ENCODE assay signal across 17 mouse cellular contexts in genomic region chr17:61606729-61607481, GRCm38 (mm10).
DNase-seq lines count a peak whose midpoint lies in the region; ATAC-seq and TF ChIP-seq lines count a peak whose summit lies in the region.
"Had no signal": no experiment of that assay in that cellular context is flagged by ENCODE, and none has a peak within 500 bp of the region (broad histone marks: within the 10 kb centered on the region; RNA-seq: fewer than 3 reads in every experiment).

No protein-coding gene starts in this region.

- H3K27me3 ChIP-seq in embryonic facial prominence, embryonic 14.5 days (replicated peaks; ENCODE audit: control insufficient read depth, insufficient read depth, low read length): no peaks in the 10 kb centered on the region
- no peaks in the 10 kb centered on the region for H3K27me3 ChIP-seq in embryonic facial prominence, embryonic 10.5 days (replicated peaks; ENCODE audit: low read depth, poor library complexity, severe bottlenecking)
- H3K27me3 ChIP-seq in hindbrain, postnatal 0 days (ENCODE audit: insufficient read depth, low read length): no peaks in the 10 kb centered on the region
- H3K27me3 ChIP-seq in hindbrain, embryonic 13.5 days: no peaks in the 10 kb centered on the region
- H3K27me3 ChIP-seq in midbrain, embryonic 16.5 days (ENCODE audit: control insufficient read depth, insufficient read depth, low read depth, low read length): no peaks in the 10 kb centered on the region
- H3K27me3 ChIP-seq in midbrain, embryonic 11.5 days (ENCODE audit: control insufficient read depth, insufficient read depth, low read length): no peaks in the 10 kb centered on the region
- no peaks in the 10 kb centered on the region for H3K27me3 ChIP-seq in forebrain, postnatal 0 days (ENCODE audit: insufficient read depth, low read length)
- H3K27me3 ChIP-seq: kidney, embryonic 15.5 days; megakaryocyte, embryonic 14.5 days had no signal

- no peaks in the 10 kb centered on the region for H3K4me1 ChIP-seq in embryonic facial prominence, embryonic 14.5 days (ENCODE audit: control insufficient read depth, insufficient read depth, low read length)
- H3K4me1 ChIP-seq in embryonic facial prominence, embryonic 10.5 days: no peaks in the 10 kb centered on the region
- H3K4me1 ChIP-seq in hindbrain, postnatal 0 days (ENCODE audit: insufficient read depth, low read length): no peaks in the 10 kb centered on the region
- H3K4me1 ChIP-seq in hindbrain, embryonic 13.5 days (replicated peaks): no peaks in the 10 kb centered on the region
- H3K4me1 ChIP-seq in midbrain, embryonic 16.5 days (ENCODE audit: control insufficient read depth, insufficient read depth, low read length): no peaks in the 10 kb centered on the region
- no peaks in the 10 kb centered on the region for H3K4me1 ChIP-seq in midbrain, embryonic 11.5 days (ENCODE audit: control insufficient read depth, insufficient read depth, low read length)
- no peaks in the 10 kb centered on the region for H3K4me1 ChIP-seq in forebrain, postnatal 0 days (ENCODE audit: insufficient read depth)
- H3K4me1 ChIP-seq: kidney, embryonic 15.5 days; megakaryocyte, embryonic 14.5 days had no signal

- no peak overlapping the region for H3K9ac ChIP-seq in embryonic facial prominence, embryonic 14.5 days (ENCODE audit: low read depth, low read length)
- no peak overlapping the region for H3K9ac ChIP-seq in hindbrain, postnatal 0 days (replicated peaks; ENCODE audit: low read length)
- H3K9ac ChIP-seq in hindbrain, embryonic 13.5 days: no peak overlapping the region
- H3K9ac ChIP-seq in midbrain, embryonic 16.5 days (ENCODE audit: low read depth, low read length): no peak overlapping the region
- H3K9ac ChIP-seq in midbrain, embryonic 11.5 days (ENCODE audit: low read length): no peak overlapping the region
- H3K9ac ChIP-seq in forebrain, postnatal 0 days: no peak overlapping the region
- H3K9ac ChIP-seq: kidney, embryonic 15.5 days had no signal

- no peak overlapping the region for H3K4me3 ChIP-seq in embryonic facial prominence, embryonic 14.5 days (ENCODE audit: low read depth, low read length)
- H3K4me3 ChIP-seq in embryonic facial prominence, embryonic 10.5 days: no peak overlapping the region
- peak overlapping the region; percentile 7; the same call in 1 of the 2 replicates for H3K4me3 ChIP-seq in hindbrain, postnatal 0 days (ENCODE audit: low read length)
- no peak overlapping the region for H3K4me3 ChIP-seq in hindbrain, embryonic 13.5 days
- H3K4me3 ChIP-seq in midbrain, embryonic 16.5 days (ENCODE audit: low read depth, low read length): no peak overlapping the region
- H3K4me3 ChIP-seq in midbrain, embryonic 11.5 days (ENCODE audit: low read depth, low read length): no peak overlapping the region
- no peak overlapping the region for H3K4me3 ChIP-seq in forebrain, postnatal 0 days (ENCODE audit: low read depth, low read length)
- H3K4me3 ChIP-seq: kidney, embryonic 15.5 days; left cerebral cortex, adult 2 months; megakaryocyte, embryonic 14.5 days had no signal

- no peak for ATAC-seq in embryonic facial prominence, embryonic 14.5 days (ENCODE audit: low read depth)
- peak; percentile 89 for ATAC-seq in hindbrain, postnatal 0 days
- no peak for ATAC-seq in hindbrain, embryonic 13.5 days (ENCODE audit: low FRiP score)
- ATAC-seq in midbrain, embryonic 16.5 days: 0 out of 2 replicates have a peak, but pooled peaks have one; percentile 45
- ATAC-seq in midbrain, embryonic 11.5 days (ENCODE audit: low FRiP score): no peak
- ATAC-seq in forebrain, postnatal 0 days: peak; percentile 68
- ATAC-seq: intestine, postnatal 0 days had no signal

- H3K27ac ChIP-seq in embryonic facial prominence, embryonic 14.5 days (replicated peaks; ENCODE audit: low read depth, low read length): no peak overlapping the region
- H3K27ac ChIP-seq in embryonic facial prominence, embryonic 10.5 days (replicated peaks): no peak overlapping the region
- no peak overlapping the region for H3K27ac ChIP-seq in hindbrain, postnatal 0 days
- no peak overlapping the region for H3K27ac ChIP-seq in hindbrain, embryonic 13.5 days
- no peak overlapping the region for H3K27ac ChIP-seq in midbrain, embryonic 16.5 days (ENCODE audit: low read length)
- no peak overlapping the region for H3K27ac ChIP-seq in midbrain, embryonic 11.5 days (ENCODE audit: low read depth, low read length)
- no peak overlapping the region for H3K27ac ChIP-seq in forebrain, postnatal 0 days (ENCODE audit: low read depth, low read length)
- H3K27ac ChIP-seq: kidney, embryonic 15.5 days; left cerebral cortex, adult 2 months had no signal

- no peak for TF ChIP-seq CTCF in hindbrain, postnatal 0 days (IDR thresholded peaks at IDR 0.05; ENCODE audit: low read depth)
- no peak for TF ChIP-seq CTCF in forebrain, postnatal 0 days (IDR thresholded peaks at IDR 0.05; ENCODE audit: low read depth)

- no peaks in the 10 kb centered on the region for H3K9me3 ChIP-seq in embryonic facial prominence, embryonic 14.5 days (ENCODE audit: control insufficient read depth, low read length)
- no peaks in the 10 kb centered on the region for H3K9me3 ChIP-seq in embryonic facial prominence, embryonic 10.5 days
- no peaks in the 10 kb centered on the region for H3K9me3 ChIP-seq in hindbrain, postnatal 0 days (ENCODE audit: low read length)
- no peaks in the 10 kb centered on the region for H3K9me3 ChIP-seq in hindbrain, embryonic 13.5 days
- 0 out of 2 replicates have a peak, but pooled peaks cover 3% of the 10 kb centered on the region for H3K9me3 ChIP-seq in midbrain, embryonic 16.5 days (replicated peaks; ENCODE audit: control insufficient read depth, low read length, poor library complexity, severe bottlenecking)
- no peaks in the 10 kb centered on the region for H3K9me3 ChIP-seq in midbrain, embryonic 11.5 days (ENCODE audit: control insufficient read depth, low read length)
- H3K9me3 ChIP-seq in forebrain, postnatal 0 days (ENCODE audit: low read length): no peaks in the 10 kb centered on the region
- H3K9me3 ChIP-seq: kidney, embryonic 15.5 days had no signal

- H3K4me2 ChIP-seq in embryonic facial prominence, embryonic 14.5 days (ENCODE audit: low read depth, low read length): no peak overlapping the region
- H3K4me2 ChIP-seq in hindbrain, postnatal 0 days (ENCODE audit: low read depth, low read length): peak overlapping the region; percentile 44
- H3K4me2 ChIP-seq in hindbrain, embryonic 13.5 days: no peak overlapping the region
- H3K4me2 ChIP-seq in midbrain, embryonic 16.5 days (ENCODE audit: low read length): peak overlapping the region; percentile 25; the same call in 1 of the 2 replicates
- H3K4me2 ChIP-seq in midbrain, embryonic 11.5 days: no peak overlapping the region
- H3K4me2 ChIP-seq in forebrain, postnatal 0 days (ENCODE audit: low read depth): peak overlapping the region; percentile 35
- H3K4me2 ChIP-seq: kidney, embryonic 15.5 days; liver, embryonic 11.5 days had no signal

- WGBS in embryonic facial prominence, embryonic 14.5 days: 77% methylated on average over 14 of the region's 14 CpGs
- WGBS in embryonic facial prominence, embryonic 10.5 days: 86% methylated on average over 14 of the region's 14 CpGs
- WGBS in hindbrain, postnatal 0 days: 47% methylated on average over 14 of the region's 14 CpGs
- WGBS in hindbrain, embryonic 13.5 days: 76% methylated on average over 14 of the region's 14 CpGs
- WGBS in midbrain, embryonic 16.5 days: 55% methylated on average over 14 of the region's 14 CpGs
- 82% methylated on average over 14 of the region's 14 CpGs for WGBS in midbrain, embryonic 11.5 days
- WGBS in forebrain, postnatal 0 days: 27% methylated on average over 14 of the region's 14 CpGs

- DNase-seq in embryonic facial prominence, embryonic 14.5 days (ENCODE audit: low spot score): peak; percentile 34
- DNase-seq in embryonic facial prominence, embryonic 10.5 days (ENCODE audit: low spot score): no peak
- peak; percentile 66 for DNase-seq in hindbrain, postnatal 0 days (ENCODE audit: low spot score)
- no peak for DNase-seq in midbrain, embryonic 11.5 days (ENCODE audit: low spot score, missing footprints)
- peak; percentile 43 for DNase-seq in forebrain, postnatal 0 days
- no peak for DNase-seq in adrenal gland, postnatal 10 days
- DNase-seq: cerebellum, adult 18-20 months; embryo, embryonic 11 days; lung, adult 18-20 months; right cerebral cortex, postnatal 14 days had no signal

- H3K36me3 ChIP-seq in embryonic facial prominence, embryonic 14.5 days (ENCODE audit: control insufficient read depth, insufficient read depth, low read length): no peaks in the 10 kb centered on the region
- H3K36me3 ChIP-seq in embryonic facial prominence, embryonic 10.5 days (replicated peaks): no peaks in the 10 kb centered on the region
- H3K36me3 ChIP-seq in hindbrain, postnatal 0 days (ENCODE audit: insufficient read depth, low read length): no peaks in the 10 kb centered on the region
- H3K36me3 ChIP-seq in hindbrain, embryonic 13.5 days: no peaks in the 10 kb centered on the region
- H3K36me3 ChIP-seq in midbrain, embryonic 16.5 days (ENCODE audit: control insufficient read depth, insufficient read depth, low read length): no peaks in the 10 kb centered on the region
- no peaks in the 10 kb centered on the region for H3K36me3 ChIP-seq in midbrain, embryonic 11.5 days (ENCODE audit: control insufficient read depth, insufficient read depth, low read length)
- no peaks in the 10 kb centered on the region for H3K36me3 ChIP-seq in forebrain, postnatal 0 days (ENCODE audit: insufficient read depth)
- H3K36me3 ChIP-seq: kidney, embryonic 15.5 days had no signal

Comparison
In these comparisons a context has a peak if more than half of its experiments do, and no peak if none do; other contexts are left out.
1. ATAC-seq: peak in hindbrain, postnatal 0 days (single experiment), midbrain, embryonic 16.5 days (single experiment) and forebrain, postnatal 0 days (single experiment); none in embryonic facial prominence, embryonic 14.5 days (single experiment), hindbrain, embryonic 13.5 days (single experiment) and midbrain, embryonic 11.5 days (single experiment).
2. DNase-seq: peak in embryonic facial prominence, embryonic 14.5 days (single experiment), hindbrain, postnatal 0 days (single experiment) and forebrain, postnatal 0 days (single experiment); none in embryonic facial prominence, embryonic 10.5 days (single experiment), midbrain, embryonic 11.5 days (single experiment) and adrenal gland, postnatal 10 days (single experiment).
3. H3K4me2 ChIP-seq: peak in hindbrain, postnatal 0 days (single experiment), midbrain, embryonic 16.5 days (single experiment) and forebrain, postnatal 0 days (single experiment); none in embryonic facial prominence, embryonic 14.5 days (single experiment), hindbrain, embryonic 13.5 days (single experiment) and midbrain, embryonic 11.5 days (single experiment).